ENCODE assay signal across 8 mouse cellular contexts in genomic region chr19:29252831-29253545, GRCm38 (mm10). TPM values are rescaled to one million over a fixed set of nuclear protein-coding genes. Genes with fewer than 3 reads are reported as not detected.
DNase-seq lines count a peak whose midpoint lies in the region; ATAC-seq and TF ChIP-seq lines count a peak whose summit lies in the region.

No protein-coding gene starts in this region.

- H3K9me3 ChIP-seq in heart, embryonic 11.5 days (replicated peaks; ENCODE audit: control insufficient read depth, low read length), result no peaks in the 10 kb centered on the region
- no peaks in the 10 kb centered on the region for H3K9me3 ChIP-seq in embryonic facial prominence, embryonic 15.5 days (replicated peaks)
- H3K9me3 ChIP-seq in intestine, postnatal 0 days (ENCODE audit: control insufficient read depth), result no peaks in the 10 kb centered on the region
- H3K9me3 ChIP-seq in neural tube, embryonic 13.5 days, result no peaks in the 10 kb centered on the region

- H3K4me2 ChIP-seq in heart, embryonic 11.5 days, result peak overlapping the region; percentile 70
- peak overlapping the region; percentile 81 for H3K4me2 ChIP-seq in embryonic facial prominence, embryonic 15.5 days (replicated peaks)
- peak overlapping the region; percentile 70 for H3K4me2 ChIP-seq in intestine, postnatal 0 days (replicated peaks; ENCODE audit: low read depth)
- peak overlapping the region; percentile 84 for H3K4me2 ChIP-seq in neural tube, embryonic 13.5 days

- peak overlapping the region; percentile 98 for H3K9ac ChIP-seq in heart, embryonic 11.5 days (ENCODE audit: low read depth, low read length)
- peak overlapping the region; percentile 90 for H3K9ac ChIP-seq in embryonic facial prominence, embryonic 15.5 days
- H3K9ac ChIP-seq in intestine, postnatal 0 days (ENCODE audit: low read depth, low read length), result peak overlapping the region; percentile 91
- peak overlapping the region; percentile 98 for H3K9ac ChIP-seq in neural tube, embryonic 13.5 days

- peak overlapping the region; percentile 89 for H3K4me3 ChIP-seq in heart, embryonic 11.5 days (ENCODE audit: low read depth, low read length)
- peak overlapping the region; percentile 90 for H3K4me3 ChIP-seq in embryonic facial prominence, embryonic 15.5 days (replicated peaks)
- H3K4me3 ChIP-seq in intestine, postnatal 0 days (ENCODE audit: low read depth, low read length), result peak overlapping the region; percentile 87
- H3K4me3 ChIP-seq in neural tube, embryonic 13.5 days, result peak overlapping the region; percentile 94

- 28% methylated on average over 10 of the region's 10 CpGs for WGBS in heart, embryonic 11.5 days (ENCODE audit: insufficient replicate concordance)
- WGBS in embryonic facial prominence, embryonic 15.5 days, result 27% methylated on average over 10 of the region's 10 CpGs
- WGBS in intestine, postnatal 0 days, result 19% methylated on average over 10 of the region's 10 CpGs
- WGBS in neural tube, embryonic 13.5 days, result 18% methylated on average over 10 of the region's 10 CpGs

- peaks cover 14% of the 10 kb centered on the region for H3K4me1 ChIP-seq in heart, embryonic 11.5 days (ENCODE audit: control insufficient read depth, insufficient read depth, low read length)
- peaks cover 37% of the 10 kb centered on the region for H3K4me1 ChIP-seq in embryonic facial prominence, embryonic 15.5 days
- H3K4me1 ChIP-seq in intestine, postnatal 0 days (replicated peaks; ENCODE audit: control insufficient read depth, insufficient read depth, low read length), result 0 out of 2 replicates have a peak, but pooled peaks cover 4% of the 10 kb centered on the region
- H3K4me1 ChIP-seq in neural tube, embryonic 13.5 days (replicated peaks), result peaks cover 66% of the 10 kb centered on the region

- no peaks in the 10 kb centered on the region for H3K36me3 ChIP-seq in heart, embryonic 11.5 days (ENCODE audit: control insufficient read depth, insufficient read depth, low read length)
- H3K36me3 ChIP-seq in embryonic facial prominence, embryonic 15.5 days, result no peaks in the 10 kb centered on the region
- no peaks in the 10 kb centered on the region for H3K36me3 ChIP-seq in intestine, postnatal 0 days (ENCODE audit: control insufficient read depth, insufficient read depth)
- no peaks in the 10 kb centered on the region for H3K36me3 ChIP-seq in neural tube, embryonic 13.5 days

- H3K27ac ChIP-seq in heart, embryonic 11.5 days (ENCODE audit: low read depth, low read length), result peak overlapping the region; percentile 98; the same call in 1 of the 2 replicates
- H3K27ac ChIP-seq in embryonic facial prominence, embryonic 15.5 days (replicated peaks), result peak overlapping the region; percentile 97
- peak overlapping the region; percentile 99 for H3K27ac ChIP-seq in intestine, postnatal 0 days (ENCODE audit: low read depth, low read length)
- H3K27ac ChIP-seq in neural tube, embryonic 13.5 days (replicated peaks), result peak overlapping the region; percentile 98; the same call in 1 of the 2 replicates

- no peak for DNase-seq in heart, adult 11 months
- peak; percentile 70 for DNase-seq in CD4-positive helper T cell, adult 2 months (ENCODE audit: low read depth, low spot score)
- no peak for DNase-seq in gastrocnemius, postnatal 14 days

- H3K27me3 ChIP-seq in heart, embryonic 11.5 days (ENCODE audit: control insufficient read depth, insufficient read depth, low read length), result no peaks in the 10 kb centered on the region
- no peaks in the 10 kb centered on the region for H3K27me3 ChIP-seq in embryonic facial prominence, embryonic 15.5 days
- H3K27me3 ChIP-seq in intestine, postnatal 0 days (replicated peaks; ENCODE audit: control insufficient read depth, insufficient read depth, low read length), result no peaks in the 10 kb centered on the region
- no peaks in the 10 kb centered on the region for H3K27me3 ChIP-seq in neural tube, embryonic 13.5 days

- no peak for ATAC-seq in heart, embryonic 11.5 days (replicated peaks; ENCODE audit: insufficient number of reproducible peaks, low FRiP score, low TSS enrichment)
- ATAC-seq in embryonic facial prominence, embryonic 15.5 days (ENCODE audit: insufficient number of reproducible peaks, low FRiP score, low TSS enrichment, low read depth), result no peak
- no peak for ATAC-seq in intestine, postnatal 0 days
- ATAC-seq in neural tube, embryonic 13.5 days (ENCODE audit: low read depth), result no peak
- ATAC-seq in megakaryocyte-erythroid progenitor cell, adult 5-6 weeks (replicated peaks; ENCODE audit: low FRiP score, low TSS enrichment, poor library complexity, severe bottlenecking), result no peak

- no peak for TF ChIP-seq CTCF in intestine, postnatal 0 days (IDR thresholded peaks at IDR 0.05; ENCODE audit: low read depth)

- intact Hi-C loops in gastrocnemius, postnatal 14 days (cut with DNase I; ENCODE audit: low total_unique reads), result loop anchor here (10.0 kb wide), 1 partner anchor 278 kb away; no protein-coding TSS in a partner anchor

RNA-seq across cellular contexts. Expression of gene Jak2, which starts 1.4 kb away (rescaled TPM):
- 9.8 and 10.4 TPM in 2 replicates for polyA plus RNA-seq in heart, embryonic 11.5 days (2014; fragmentation: Nextera tagmentation; extraction: Ambion mirVana)
- polyA plus RNA-seq in embryonic facial prominence, embryonic 15.5 days (2015; fragmentation: Nextera tagmentation; extraction: Ambion mirVana), result 11.7 and 11.8 TPM in 2 replicates
- polyA plus RNA-seq in intestine, postnatal 0 days (2015; fragmentation: Nextera tagmentation; extraction: Ambion mirVana), result 11.2 and 11.7 TPM in 2 replicates
- polyA plus RNA-seq in neural tube, embryonic 13.5 days (2015; fragmentation: Nextera tagmentation; extraction: Ambion mirVana), result 12.5 TPM in 2 replicates
- 45.8 and 57.1 TPM in 2 replicates for total RNA-seq in megakaryocyte-erythroid progenitor cell, adult 5-6 weeks (2014; fragmentation: Nextera tagmentation)
- 82.8 and 85.8 TPM in 2 replicates for total RNA-seq in megakaryocyte-erythroid progenitor cell, adult 5-6 weeks (2017)
- total RNA-seq in gastrocnemius, postnatal 14 days (2021), result 10 to 100 TPM; 16.2 to 17.0 TPM
